Mouse (Mus musculus): Measurements from ENCODE around the gene Gne. TPM values are rescaled to one million over a fixed set of nuclear protein-coding genes. Genes with fewer than 3 reads are reported as not detected.

Gne gene
- 8.1 and 8.6 TPM in 2 replicates for polyA plus RNA-seq (2012; rRNA removed)

GRCm38 (mm10) chr4:44083945-44084344 is at the start of gene Gne:
TSS of gene Gne (minus strand) at chr4:44084177.

DNA sequence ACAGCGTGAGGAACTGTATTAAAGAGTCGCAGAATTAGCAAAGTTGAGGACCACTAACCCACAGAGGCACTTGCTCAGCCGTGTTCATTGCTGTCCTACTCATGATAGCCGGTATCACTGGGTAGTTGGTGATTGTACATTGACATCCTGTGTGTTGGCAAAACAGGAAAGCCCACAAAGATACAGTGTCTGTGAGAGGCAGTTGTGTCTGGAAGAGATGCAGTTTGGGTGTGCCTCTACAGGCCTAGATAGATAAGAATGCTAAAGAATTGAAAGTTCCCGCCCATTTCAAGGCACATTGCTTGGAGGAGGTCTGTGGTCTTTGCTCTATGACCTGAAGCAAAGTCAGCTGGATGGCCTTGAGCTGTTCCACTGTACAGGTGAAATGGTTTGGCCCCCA is 79.9 kb downstream of the Gne start, which contains the start of gene Clta:
TSS of gene Clta (plus strand) at position 327 of the 400 bp plus-strand sequence.

Other genes starting within 250 kb of the Gne start
- gene Olfr157, start 244.0 kb downstream of the Gne start, polyA plus RNA-seq (2012; rRNA removed), result not detected in 2 replicates
- gene Olfr155, start 232.6 kb downstream of the Gne start, polyA plus RNA-seq (2012; rRNA removed), result not detected in 2 replicates
- gene Reck, start 208.6 kb downstream of the Gne start, polyA plus RNA-seq (2012; rRNA removed), result 1.7 and 2.0 TPM in 2 replicates
- 20.4 and 20.7 TPM in 2 replicates for gene Glipr2, start 126.8 kb downstream of the Gne start, polyA plus RNA-seq (2012; rRNA removed)
- gene Ccin, start 100.7 kb downstream of the Gne start, polyA plus RNA-seq (2012; rRNA removed), result 0.01 TPM in 1 of 2 replicates, not detected in the other
- gene Clta, start 79.7 kb downstream of the Gne start, polyA plus RNA-seq (2012; rRNA removed), result 182 and 191 TPM in 2 replicates
- gene Rnf38, start 149.6 kb upstream of the Gne start, polyA plus RNA-seq (2012; rRNA removed), result 22.6 and 26.5 TPM in 2 replicates
- gene Melk, start 216.7 kb upstream of the Gne start, polyA plus RNA-seq (2012; rRNA removed), result 10.5 and 12.9 TPM in 2 replicates

All from liver, embryonic 14 days (tissue).